Mouse (Mus musculus): ENCODE data around the gene Arid5b.

Arid5b gene

GRCm38 (mm10) chr10:68278632-68279361, at the start of gene Arid5b:
Arid5b (minus strand) TSS chr10:68278740.
- DNase-seq (ENCODE audit: low spot score): peak; percentile 50

GRCm38 (mm10) chr10:68325378-68325777, 46.8 kb upstream of the Arid5b start:
- DNase-seq (ENCODE audit: low spot score): no peak

GRCm38 (mm10) chr10:68324061-68324460, 45.5 kb upstream of the Arid5b start:
- DNase-seq (ENCODE audit: low spot score): no peak

GRCm38 (mm10) chr10:68323167-68323566, 44.6 kb upstream of the Arid5b start:
- no peak for DNase-seq (ENCODE audit: low spot score)

- DNase-seq (ENCODE audit: low spot score): no peak
Measured at GRCm38 (mm10) chr10:68320986-68321385, 42.4 kb upstream of the Arid5b start.

GRCm38 (mm10) chr10:68320496-68320895, 42.0 kb upstream of the Arid5b start:
- DNase-seq (ENCODE audit: low spot score): no peak

- DNase-seq (ENCODE audit: low spot score): no peak
Measured at GRCm38 (mm10) chr10:68319438-68319837, 40.9 kb upstream of the Arid5b start.

- DNase-seq (ENCODE audit: low spot score): no peak
Measured at GRCm38 (mm10) chr10:68318438-68318979, 40.0 kb upstream of the Arid5b start.

- no peak for DNase-seq (ENCODE audit: low spot score)
Measured at GRCm38 (mm10) chr10:68312734-68313133, 34.2 kb upstream of the Arid5b start.

GRCm38 (mm10) chr10:68301013-68301412, 22.5 kb upstream of the Arid5b start:
- no peak for DNase-seq (ENCODE audit: low spot score)

- DNase-seq (ENCODE audit: low spot score): no peak
Measured at GRCm38 (mm10) chr10:68289465-68289864, 10.9 kb upstream of the Arid5b start.

- DNase-seq (ENCODE audit: low spot score): peak; percentile 79
Measured at GRCm38 (mm10) chr10:68282466-68283391, 4.2 kb upstream of the Arid5b start.

- no peak for DNase-seq (ENCODE audit: low spot score)
Measured at GRCm38 (mm10) chr10:68281775-68282106, 3.2 kb upstream of the Arid5b start.

- no peak for DNase-seq (ENCODE audit: low spot score)
Measured at GRCm38 (mm10) chr10:68281076-68281774, 2.7 kb upstream of the Arid5b start.

GRCm38 (mm10) chr10:68279516-68280501, 1.3 kb upstream of the Arid5b start:
- peak; percentile 55 for DNase-seq (ENCODE audit: low spot score)

- peak; percentile 70 for DNase-seq (ENCODE audit: low spot score)
Measured at GRCm38 (mm10) chr10:68277671-68278151, 829 bp downstream of the Arid5b start.

GRCm38 (mm10) chr10:68276976-68277441, 1.5 kb downstream of the Arid5b start:
- DNase-seq (ENCODE audit: low spot score): peak; percentile 90

GRCm38 (mm10) chr10:68276350-68276975, 2.1 kb downstream of the Arid5b start:
- DNase-seq (ENCODE audit: low spot score): peak; percentile 73

- DNase-seq (ENCODE audit: low spot score): peak; percentile 7
Measured at GRCm38 (mm10) chr10:68274900-68275760, 3.4 kb downstream of the Arid5b start.

Data from T-cell, adult 2 months (primary cell).